Mouse (Mus musculus) forebrain, embryonic 16.5 days (tissue): Measurements from ENCODE around the gene Wnt5b. TPM values are rescaled to one million over a fixed set of nuclear protein-coding genes. Genes with fewer than 3 reads are reported as not detected.
A peak's percentile ranks its signal among the peaks of the same experiment; 100 is the strongest.

Source experiments
- ATAC-seq: fragments of 200-750 bp; cut with Nextera tagmentation; 2 replicates; pipeline ENCODE4 v1.8.0; 2017; ENCODE audit warnings: mild to moderate bottlenecking, moderate library complexity
- H3K27ac ChIP-seq: fragments of 300-500 bp; sonication (generic); 2 replicates; pipeline ENCODE4 v1.5.1; 2014; ENCODE audit warnings: low read length, control low read depth
- H3K27me3 ChIP-seq: fragments of 300-500 bp; sonication (generic); replicated peaks from 2 replicates; pipeline ENCODE4 v1.6.1; 2014; ENCODE audit warnings: low read length; ENCODE audit not compliant: control insufficient read depth, insufficient read depth
- H3K36me3 ChIP-seq: fragments of 300-500 bp; sonication (generic); 2 replicates; pipeline ENCODE4 v1.6.1; 2014; ENCODE audit not compliant: control insufficient read depth, insufficient read depth
- H3K4me1 ChIP-seq: fragments of 300-500 bp; sonication (generic); replicated peaks from 2 replicates; pipeline ENCODE4 v1.6.1; 2014; ENCODE audit warnings: low read length; ENCODE audit not compliant: control insufficient read depth, insufficient read depth
- H3K4me2 ChIP-seq: fragments of 300-500 bp; sonication (generic); 2 replicates; pipeline ENCODE4 v1.6.1; 2014; ENCODE audit warnings: mild to moderate bottlenecking, low read length, control low read depth
- H3K4me3 ChIP-seq: fragments of 300-500 bp; sonication (generic); replicated peaks from 2 replicates; pipeline ENCODE4 v1.5.1; 2014; ENCODE audit warnings: mild to moderate bottlenecking, low read length, control low read depth
- H3K9ac ChIP-seq: fragments of 300-500 bp; sonication (generic); replicated peaks from 2 replicates; pipeline ENCODE4 v1.6.1; 2014; ENCODE audit warnings: low read depth, low read length, control low read depth
- H3K9me3 ChIP-seq: fragments of 300-500 bp; sonication (generic); 2 replicates; pipeline ENCODE4 v1.6.1; 2016; ENCODE audit warnings: low read length; ENCODE audit not compliant: control insufficient read depth
- WGBS: fragments of 180-500 bp; shearing (Covaris S2); extraction: QIAGEN DNeasy Blood & Tissue Kit; methylation state at CpG from one replicate; pipeline ENCODE4 v1.1.7; 2014; 5-methylcytosine and 5-hydroxymethylcytosine counted together
- polyA plus RNA-seq: library from polyadenylated mRNA; unstranded; fragments of >200 nt; fragmentation: Nextera tagmentation; extraction: Ambion mirVana; gene quantifications from 2 replicates; pipeline ENCODE4 v1.2.1, GENCODE M21; 2015

Wnt5b gene
- polyA plus RNA-seq, 1 experiment from 2014 or later: 2.2 TPM

- Histone ChIP-seq H3K27ac (no peak overlapping the region), H3K36me3 (no peaks in the 10 kb centered on the region), H3K9ac (no peak overlapping the region), H3K4me1 (peaks cover 18% of the 10 kb centered on the region), H3K4me2 (no peak overlapping the region), H3K9me3 (no peaks in the 10 kb centered on the region), H3K4me3 (no peak overlapping the region), H3K27me3 (no peaks in the 10 kb centered on the region)
- no peak for ATAC-seq
- 14% methylated on average over 7 of the region's 7 CpGs for WGBS
These were observed 51.5 kb downstream of the Wnt5b start for GRCm38 (mm10) chr6:119492630-119493014.

GRCm38 (mm10) chr6:119491997-119492629 is 52.0 kb downstream of the Wnt5b start:
- H3K9ac ChIP-seq: no peak overlapping the region
- H3K27me3 ChIP-seq: no peaks in the 10 kb centered on the region
- no peak overlapping the region for H3K4me3 ChIP-seq
- H3K27ac ChIP-seq: no peak overlapping the region
- no peak for ATAC-seq
- 24% methylated on average over 9 of the region's 9 CpGs for WGBS
- no peak overlapping the region for H3K4me2 ChIP-seq
- H3K36me3 ChIP-seq: no peaks in the 10 kb centered on the region
- peaks cover 18% of the 10 kb centered on the region for H3K4me1 ChIP-seq
- no peaks in the 10 kb centered on the region for H3K9me3 ChIP-seq

GRCm38 (mm10) chr6:119491006-119491405 is 53.1 kb downstream of the Wnt5b start:
- no peak overlapping the region for H3K9ac ChIP-seq
- WGBS: 19% methylated on average over 11 of the region's 11 CpGs
- H3K4me1 ChIP-seq: peaks cover 18% of the 10 kb centered on the region
- H3K4me3 ChIP-seq: no peak overlapping the region
- ATAC-seq: no peak
- H3K36me3 ChIP-seq: no peaks in the 10 kb centered on the region
- no peak overlapping the region for H3K27ac ChIP-seq
- H3K4me2 ChIP-seq: peak overlapping the region; percentile 41
- H3K9me3 ChIP-seq: no peaks in the 10 kb centered on the region
- H3K27me3 ChIP-seq: no peaks in the 10 kb centered on the region

- Histone ChIP-seq H3K9me3 (no peaks in the 10 kb centered on the region), H3K4me2 (peak overlapping the region; percentile 41), H3K27me3 (no peaks in the 10 kb centered on the region), H3K27ac (no peak overlapping the region), H3K9ac (0 out of 2 replicates have a peak overlapping the region, but pooled peaks have one; percentile 15), H3K4me1 (peaks cover 21% of the 10 kb centered on the region), H3K36me3 (no peaks in the 10 kb centered on the region), H3K4me3 (no peak overlapping the region)
- 0 out of 2 replicates have a peak, but pooled peaks have one; percentile 19 for ATAC-seq
- 5% methylated on average over 11 of the region's 11 CpGs for WGBS
These were observed 53.6 kb downstream of the Wnt5b start for GRCm38 (mm10) chr6:119490549-119490948.

- ATAC-seq: peak; percentile 49
- Histone ChIP-seq H3K9me3 (no peaks in the 10 kb centered on the region), H3K9ac (no peak overlapping the region), H3K27ac (no peak overlapping the region), H3K36me3 (no peaks in the 10 kb centered on the region; the same call in 1 of the 2 replicates), H3K27me3 (no peaks in the 10 kb centered on the region), H3K4me3 (no peak overlapping the region), H3K4me2 (peak overlapping the region; percentile 4; the same call in 1 of the 2 replicates), H3K4me1 (peaks cover 25% of the 10 kb centered on the region)
- 5% methylated on average over 5 of the region's 5 CpGs for WGBS
These were observed 54.4 kb downstream of the Wnt5b start for GRCm38 (mm10) chr6:119489765-119490164.

- WGBS: 88% methylated on average over 9 of the region's 9 CpGs
- no peak for ATAC-seq
- Histone ChIP-seq H3K4me2 (no peak overlapping the region), H3K4me1 (peaks cover 44% of the 10 kb centered on the region), H3K27ac (no peak overlapping the region), H3K36me3 (no peaks in the 10 kb centered on the region; the same call in none of the 2 replicates), H3K9me3 (no peaks in the 10 kb centered on the region), H3K27me3 (no peaks in the 10 kb centered on the region), H3K9ac (no peak overlapping the region), H3K4me3 (no peak overlapping the region)
These were observed 56.5 kb downstream of the Wnt5b start for GRCm38 (mm10) chr6:119487619-119488018.

- 90% methylated on average over 7 of the region's 7 CpGs for WGBS
These were observed 57.1 kb downstream of the Wnt5b start for GRCm38 (mm10) chr6:119487085-119487458.

GRCm38 (mm10) chr6:119486381-119487084 is 57.6 kb downstream of the Wnt5b start:
- WGBS: 81% methylated on average over 12 of the region's 12 CpGs
- no peak for ATAC-seq
- Histone ChIP-seq H3K9ac (no peak overlapping the region), H3K4me3 (no peak overlapping the region), H3K36me3 (no peaks in the 10 kb centered on the region; the same call in none of the 2 replicates), H3K9me3 (no peaks in the 10 kb centered on the region), H3K27me3 (no peaks in the 10 kb centered on the region), H3K27ac (no peak overlapping the region), H3K4me2 (no peak overlapping the region), H3K4me1 (peaks cover 48% of the 10 kb centered on the region)

More at GRCm38 (mm10) chr6:119487085-119487458, 57.1 kb downstream of the Wnt5b start:
- no peak overlapping the region for H3K4me2 ChIP-seq
- H3K4me1 ChIP-seq: peaks cover 45% of the 10 kb centered on the region
- no peak overlapping the region for H3K9ac ChIP-seq
- H3K9me3 ChIP-seq: no peaks in the 10 kb centered on the region
- H3K27ac ChIP-seq: no peak overlapping the region
- no peaks in the 10 kb centered on the region; the same call in none of the 2 replicates for H3K36me3 ChIP-seq
- no peak overlapping the region for H3K4me3 ChIP-seq
- H3K27me3 ChIP-seq: no peaks in the 10 kb centered on the region
- ATAC-seq: no peak

GRCm38 (mm10) chr6:119485486-119485885 is 58.7 kb downstream of the Wnt5b start:
- H3K4me1 ChIP-seq: peaks cover 39% of the 10 kb centered on the region
- 13% methylated on average over 2 of the region's 2 CpGs for WGBS
- no peak for ATAC-seq
- H3K9me3 ChIP-seq: no peaks in the 10 kb centered on the region
- H3K27me3 ChIP-seq: no peaks in the 10 kb centered on the region
- H3K27ac ChIP-seq: peak overlapping the region; percentile 28; the same call in 1 of the 2 replicates
- H3K4me2 ChIP-seq: no peak overlapping the region
- no peaks in the 10 kb centered on the region; the same call in none of the 2 replicates for H3K36me3 ChIP-seq
- no peak overlapping the region for H3K9ac ChIP-seq
- H3K4me3 ChIP-seq: no peak overlapping the region
